Mouse (Mus musculus): ENCODE measurements around the gene Oit3.

DNA sequence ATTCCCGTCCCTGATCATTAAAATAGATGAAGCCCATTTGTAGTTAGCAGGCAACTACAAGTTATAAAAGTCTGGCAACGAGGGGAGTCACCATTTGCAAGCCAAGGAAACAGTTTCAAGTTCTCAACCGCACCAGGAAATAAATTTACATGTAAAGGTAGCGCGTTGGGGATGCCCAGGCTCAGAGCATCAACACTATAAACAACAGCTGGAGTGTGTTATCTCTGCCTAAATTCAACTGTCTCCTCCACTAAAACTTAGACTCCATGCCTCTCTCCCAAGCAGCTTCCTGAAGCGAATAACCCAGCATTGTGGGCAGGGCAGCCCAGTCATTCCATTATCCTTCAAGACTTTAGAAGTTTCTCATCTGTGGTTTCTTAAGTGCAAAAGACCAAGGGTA is 33.1 kb downstream of the Oit3 start:
- TF ChIP-seq CTCF (IDR thresholded peaks at IDR 0.05; ENCODE audit: control insufficient read depth, insufficient read depth, low read length) (no peak), POLR2A (IDR thresholded peaks at IDR 0.05; ENCODE audit: borderline replicate concordance, control insufficient read depth, low read depth, low read length) (no peak)

Data from bone marrow, adult 2 months (tissue).